Mouse (Mus musculus): ENCODE measurements at regions not wholly inside any gene's neighbourhood (a gene's known extent, or its start where the extent isn't known, plus 50 kb on each side); places are given as distances from the start of the nearest gene placed in this dataset.
A peak's percentile ranks its signal among the peaks of the same experiment; 100 is the strongest.

- DNase-seq: no peak
- intact Hi-C loops (cut with DNase I): no loop called here
These were observed 713.8 kb upstream of the Castor2 start for GRCm38 (mm10) chr5:133385374-133386349.

GRCm38 (mm10) chr5:133365771-133366170 is 733.7 kb upstream of the Castor2 start:
- DNase-seq: no peak
- intact Hi-C loops (cut with DNase I): no loop called here

- no peak for DNase-seq
- intact Hi-C loops (cut with DNase I): no loop called here
These were observed 752.0 kb upstream of the Castor2 start for GRCm38 (mm10) chr5:133347516-133347915.

- intact Hi-C loops (cut with DNase I): no loop called here
These were observed 757.5 kb upstream of the Castor2 start for GRCm38 (mm10) chr5:133341973-133342372.

GRCm38 (mm10) chr5:133320626-133321025 is 777.5 kb upstream of the Auts2 start:
- no peak for DNase-seq
- intact Hi-C loops (cut with DNase I): no loop called here

More at GRCm38 (mm10) chr5:133341973-133342372, 757.5 kb upstream of the Castor2 start:
- no peak for DNase-seq

- DNase-seq: no peak
- intact Hi-C loops (cut with DNase I): no loop called here
These were observed 777.1 kb upstream of the Auts2 start for GRCm38 (mm10) chr5:133320206-133320605.

GRCm38 (mm10) chr5:133314031-133314430 is 770.9 kb upstream of the Auts2 start:
- intact Hi-C loops (cut with DNase I): no loop called here
- DNase-seq: no peak

GRCm38 (mm10) chr5:133310979-133311890 is 768.1 kb upstream of the Auts2 start:
- no peak for DNase-seq
- intact Hi-C loops (cut with DNase I): no loop called here

- no peak for DNase-seq
- intact Hi-C loops (cut with DNase I): no loop called here
These were observed 724.7 kb upstream of the Auts2 start for GRCm38 (mm10) chr5:133267887-133268286.

- intact Hi-C loops (cut with DNase I): no loop called here
- DNase-seq: no peak
These were observed 724.2 kb upstream of the Auts2 start for GRCm38 (mm10) chr5:133267356-133267755.

GRCm38 (mm10) chr5:133264976-133265375 is 721.8 kb upstream of the Auts2 start:
- intact Hi-C loops (cut with DNase I): no loop called here
- DNase-seq: no peak

- no peak for DNase-seq
- intact Hi-C loops (cut with DNase I): no loop called here
These were observed 675.7 kb upstream of the Auts2 start for GRCm38 (mm10) chr5:133218801-133219200.

- intact Hi-C loops (cut with DNase I): no loop called here
- DNase-seq: no peak
These were observed 655.4 kb upstream of the Auts2 start for GRCm38 (mm10) chr5:133198546-133198945.

GRCm38 (mm10) chr5:133189798-133190571 is 646.8 kb upstream of the Auts2 start:
- DNase-seq: no peak
- intact Hi-C loops (cut with DNase I): no loop called here

- no peak for DNase-seq
- intact Hi-C loops (cut with DNase I): no loop called here
These were observed 632.5 kb upstream of the Auts2 start for GRCm38 (mm10) chr5:133175636-133176035.

- DNase-seq: peak; percentile 58 to 70
- intact Hi-C loops (cut with DNase I): no loop called here
These were observed 630.1 kb upstream of the Auts2 start for GRCm38 (mm10) chr5:133173155-133173723.

GRCm38 (mm10) chr5:133172686-133173085 is 629.5 kb upstream of the Auts2 start:
- intact Hi-C loops (cut with DNase I): no loop called here

GRCm38 (mm10) chr5:133171266-133171665 is 628.1 kb upstream of the Auts2 start:
- intact Hi-C loops (cut with DNase I): no loop called here
- DNase-seq: no peak

More at GRCm38 (mm10) chr5:133172686-133173085, 629.5 kb upstream of the Auts2 start:
- no peak for DNase-seq

GRCm38 (mm10) chr5:133167576-133167975 is 624.4 kb upstream of the Auts2 start:
- DNase-seq: no peak
- intact Hi-C loops (cut with DNase I): no loop called here

GRCm38 (mm10) chr5:133167001-133167461 is 623.9 kb upstream of the Auts2 start:
- DNase-seq: no peak
- intact Hi-C loops (cut with DNase I): no loop called here
